Mouse (Mus musculus) Patski (cell line): ENCODE results near the gene Mtch1. TPM values are rescaled to one million over a fixed set of nuclear protein-coding genes. Genes with fewer than 3 reads are reported as not detected.

Source experiments
- ATAC-seq: fragments of 100-300 bp; one replicate; pipeline ENCODE4 v1.8.0; 2021
- CTCF ChIA-PET: fragments of 350-600 bp; sonication (Branson Sonifier 250); formaldehyde crosslinking; loops from one replicate; lab custom pipeline; 2022; ENCODE audit warnings: inconsistent platforms; lab: Charles Lee
- POLR2A ChIA-PET: fragments of 350-600 bp; sonication (Branson Sonifier 250); formaldehyde crosslinking; loops from one replicate; lab custom pipeline; 2022; ENCODE audit warnings: antibody characterized with exemption, inconsistent platforms; lab: Charles Lee
- DNase-seq: peaks from one replicate; pipeline ENCODE4 v3.0.0-alpha.2; 2011; ENCODE audit warnings: low read depth, low spot score
- H3K27me3 ChIP-seq: fragments of 371-371 bp; one replicate; pipeline ENCODE4 v1.5.1; 2021
- CTCF ChIP-seq: fragments of 100-300 bp; IDR thresholded peaks from one replicate; pipeline ENCODE4 v1.5.1; 2021
- in situ Hi-C: fragments of 300-500 bp; cut with MboI; formaldehyde crosslinking; loops from 3 replicates; pipeline ENCODE4 v1.11.1; 2018; ENCODE audit warnings: low pct_unique_long_range_greater_than_20kb, mixed read lengths
- polyA plus RNA-seq: library from polyadenylated mRNA; unstranded; gene quantifications from one replicate; pipeline ENCODE4 v1.2.3, GENCODE M21; 2021

Mtch1 gene
- polyA plus RNA-seq, 1 experiment from 2014 or later, result 349 TPM

DNA sequence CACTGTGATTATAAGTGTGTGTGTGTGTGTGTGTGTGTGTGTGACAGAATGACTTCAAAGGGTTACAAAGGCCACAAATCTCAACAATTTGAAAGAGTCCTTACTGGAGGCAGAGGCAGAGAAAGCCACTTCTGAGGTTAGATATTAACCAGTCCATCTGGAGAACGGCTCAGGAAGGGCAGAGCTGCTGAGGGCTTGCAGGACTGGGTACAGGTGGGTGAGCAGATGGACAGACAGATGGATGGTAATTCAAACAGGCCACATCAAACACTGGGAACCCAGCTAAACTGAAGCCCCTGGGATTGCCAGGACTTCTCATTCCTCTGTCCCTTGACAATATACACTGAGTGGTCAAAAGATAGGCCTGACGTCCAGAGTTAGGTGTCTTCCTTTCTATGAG lies 1.3 kb upstream of the Mtch1 start:
- no peak for TF ChIP-seq CTCF
- CTCF ChIA-PET, result interaction anchor here (2.4 kb wide), 1 partner anchor 22 kb away, joined by 9 read pairs; no protein-coding TSS in a partner anchor
- in situ Hi-C loops, result no loop called here
- POLR2A ChIA-PET, result no interaction called here
- ATAC-seq, result no peak
- no peak for DNase-seq
- H3K27me3 ChIP-seq, result no peaks in the 10 kb centered on the region

DNA sequence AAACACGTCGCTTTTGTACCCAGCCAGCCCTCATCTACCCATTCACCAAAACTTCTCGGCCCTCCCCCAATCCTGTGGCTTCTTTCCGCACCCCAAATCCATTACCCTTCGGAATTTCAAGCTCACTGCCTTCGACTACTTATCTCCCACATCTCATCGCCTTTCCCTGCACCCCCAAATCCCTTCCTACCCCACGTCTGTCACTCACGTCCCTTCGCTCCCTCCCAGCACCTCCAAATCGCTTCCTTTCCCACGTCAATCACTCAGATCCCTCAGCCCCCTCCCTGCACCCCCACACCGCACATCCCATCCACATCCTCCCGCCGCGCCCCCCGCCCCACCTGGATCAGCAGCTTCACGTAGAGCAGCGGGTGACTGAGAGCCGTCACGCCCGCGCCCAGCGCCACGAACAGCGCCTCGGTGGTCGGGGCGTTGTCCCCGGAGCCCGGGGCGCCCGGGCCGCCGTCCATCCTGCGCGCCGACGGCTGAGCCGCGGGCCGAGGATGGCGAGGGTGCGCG lies 549 bp downstream of the Mtch1 start:
- ChIA-PET POLR2A (interaction anchor here (0.5 to 2.5 kb wide), 5 partner anchors 8 to 242 kb away, joined by 3 to 11 read pairs (median 3); no protein-coding TSS in a partner anchor), CTCF (interaction anchor here (1.0 to 2.6 kb wide), 4 partner anchors 8 to 87 kb away, joined by 3 to 12 read pairs (median 6); partner anchors contain the start of gene BC004004)
- peak; percentile 29 for ATAC-seq
- TF ChIP-seq CTCF, result no peak
- no peaks in the 10 kb centered on the region for H3K27me3 ChIP-seq
- no peak for DNase-seq
- in situ Hi-C loops, result no loop called here

DNA sequence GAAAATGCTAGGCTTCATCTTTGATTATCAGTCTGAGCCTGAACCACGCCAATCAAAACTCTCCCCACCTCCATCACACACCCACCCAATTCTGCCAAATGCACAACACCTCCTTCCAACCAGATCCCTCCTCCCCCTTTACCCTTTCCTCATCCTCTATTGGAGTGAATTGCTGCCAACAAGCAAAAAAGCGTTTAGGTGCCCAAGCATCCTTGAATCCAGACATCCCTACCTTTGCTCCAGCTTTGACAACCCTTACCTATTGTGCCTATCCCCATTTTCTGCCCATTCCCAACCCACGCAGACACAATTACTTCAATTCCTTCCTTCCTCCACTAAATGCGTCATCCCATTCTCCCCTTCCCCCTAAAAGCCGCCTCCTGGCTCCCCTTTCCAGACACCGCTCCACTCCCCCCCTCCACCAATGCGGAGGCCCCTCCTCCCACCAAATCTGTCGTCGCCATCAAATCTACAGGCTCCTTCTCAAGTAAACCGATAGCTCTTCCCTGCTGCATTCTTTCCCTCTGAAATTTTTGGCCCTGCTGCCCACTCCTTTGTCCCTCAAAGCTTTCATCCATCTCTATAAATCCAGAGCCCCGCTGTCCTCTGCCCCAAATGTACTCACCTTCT lies 1.1 kb downstream of the Mtch1 start:
- H3K27me3 ChIP-seq, result no peaks in the 10 kb centered on the region
- DNase-seq (no peak), ATAC-seq (no peak)
- in situ Hi-C loops, result no loop called here
- no peak for TF ChIP-seq CTCF
- ChIA-PET CTCF (interaction anchor here (2.4 to 2.6 kb wide), 2 partner anchors 25 to 78 kb away, joined by 9 to 12 read pairs; partner anchors contain the start of gene BC004004), POLR2A (interaction anchor here (1.1 to 2.5 kb wide), 3 partner anchors 7 to 25 kb away, joined by 3 to 11 read pairs (median 3); no protein-coding TSS in a partner anchor)

DNA sequence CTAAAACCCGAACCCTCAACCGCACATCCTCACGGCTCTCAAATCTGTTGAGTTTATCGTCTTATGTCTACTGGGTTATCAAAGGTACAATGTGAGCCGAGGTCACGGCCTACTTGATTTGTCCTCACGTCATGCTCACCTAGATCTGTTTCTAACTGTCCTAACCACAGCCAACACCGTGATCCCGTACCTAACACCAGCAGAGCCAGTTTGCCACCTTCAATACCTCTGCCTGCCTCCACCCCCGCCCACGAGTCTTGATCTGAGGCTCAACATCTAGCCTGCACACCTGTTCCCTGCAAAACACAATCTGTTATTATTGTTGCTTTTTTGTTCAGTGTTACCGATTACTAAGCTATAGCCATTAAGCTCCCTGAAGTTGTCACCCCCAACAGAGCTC lies 2.5 kb downstream of the Mtch1 start:
- ChIA-PET CTCF (no interaction called here), POLR2A (no interaction called here)
- DNase-seq (no peak), ATAC-seq (no peak)
- H3K27me3 ChIP-seq, result no peaks in the 10 kb centered on the region
- in situ Hi-C loops, result no loop called here
- TF ChIP-seq CTCF, result no peak

DNA sequence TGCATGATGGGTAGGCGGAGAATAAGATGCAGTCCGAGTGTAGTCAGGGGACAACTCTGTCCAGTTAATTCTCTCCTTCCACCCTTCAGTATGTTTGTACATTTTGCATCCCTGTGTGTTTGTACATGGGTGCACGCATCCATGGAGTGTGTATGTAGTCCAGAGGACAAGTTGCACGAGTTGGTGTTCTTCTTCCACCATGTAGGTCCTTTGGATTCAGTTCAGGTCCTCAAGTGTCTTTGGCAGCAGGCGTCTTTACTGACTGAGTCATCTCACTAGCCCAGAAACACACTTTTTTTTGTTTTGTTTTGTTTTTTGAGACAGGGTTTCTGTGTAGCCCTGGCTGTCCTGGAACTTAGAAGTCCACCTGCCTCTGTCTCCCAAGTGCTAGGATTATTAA lies 4.5 kb downstream of the Mtch1 start:
- POLR2A ChIA-PET, result no interaction called here
- DNase-seq, result no peak
- H3K27me3 ChIP-seq, result no peaks in the 10 kb centered on the region
- no peak for ATAC-seq
- CTCF ChIA-PET, result interaction anchor here (1.9 to 2.6 kb wide), 2 partner anchors 28 to 75 kb away, joined by 6 to 7 read pairs; partner anchors contain the start of gene BC004004
- in situ Hi-C loops, result no loop called here
- no peak for TF ChIP-seq CTCF

DNA sequence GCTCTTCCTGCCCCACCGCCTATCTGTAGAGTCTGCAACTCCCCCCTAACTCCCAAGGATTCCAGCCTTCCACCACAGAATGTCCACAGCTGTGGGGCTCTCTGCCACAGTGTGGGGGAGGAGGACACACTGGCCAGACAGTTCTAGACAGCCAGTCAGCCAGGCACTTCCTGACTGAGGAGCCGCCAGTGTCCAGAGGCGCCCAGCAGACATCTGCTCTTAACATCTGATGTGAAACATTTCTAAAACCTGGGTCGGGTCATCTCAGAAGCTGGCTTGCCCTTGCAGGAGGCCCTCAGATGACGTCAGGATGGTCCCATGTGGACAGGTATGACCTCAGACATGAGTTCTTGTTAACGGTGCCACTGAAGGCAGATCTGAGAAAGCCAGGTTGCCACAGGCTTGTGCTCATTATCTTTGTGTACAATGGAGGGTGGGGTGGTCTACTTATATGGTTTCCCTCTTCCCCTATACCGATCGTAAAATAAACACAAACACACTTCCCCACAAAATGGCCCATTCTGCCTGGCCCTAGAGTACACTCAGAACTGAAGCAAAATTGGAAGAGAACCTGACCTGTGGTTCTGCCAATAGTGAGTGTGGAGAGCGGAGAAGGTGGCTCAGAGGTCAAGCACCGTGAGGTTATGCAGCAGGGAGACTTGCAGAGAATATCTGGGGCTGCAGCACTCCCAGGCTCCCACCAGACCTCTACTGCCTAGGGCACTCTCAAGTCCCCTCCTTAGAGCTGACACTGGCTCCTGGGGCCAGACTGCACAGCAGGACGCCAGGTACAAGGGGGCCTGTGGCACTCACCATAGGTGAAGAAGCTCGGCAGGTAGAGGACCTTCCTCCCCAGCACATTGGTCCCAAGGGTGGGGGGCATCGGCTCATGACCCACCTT lies 5.5 kb downstream of the Mtch1 start:
- ATAC-seq, result no peak
- in situ Hi-C loops, result no loop called here
- no peaks in the 10 kb centered on the region for H3K27me3 ChIP-seq
- no peak for DNase-seq
- POLR2A ChIA-PET, result no interaction called here
- CTCF ChIA-PET, result interaction anchor here (1.9 to 2.6 kb wide), 2 partner anchors 29 to 74 kb away, joined by 6 to 7 read pairs; partner anchors contain the start of gene BC004004
- TF ChIP-seq CTCF, result no peak

DNA sequence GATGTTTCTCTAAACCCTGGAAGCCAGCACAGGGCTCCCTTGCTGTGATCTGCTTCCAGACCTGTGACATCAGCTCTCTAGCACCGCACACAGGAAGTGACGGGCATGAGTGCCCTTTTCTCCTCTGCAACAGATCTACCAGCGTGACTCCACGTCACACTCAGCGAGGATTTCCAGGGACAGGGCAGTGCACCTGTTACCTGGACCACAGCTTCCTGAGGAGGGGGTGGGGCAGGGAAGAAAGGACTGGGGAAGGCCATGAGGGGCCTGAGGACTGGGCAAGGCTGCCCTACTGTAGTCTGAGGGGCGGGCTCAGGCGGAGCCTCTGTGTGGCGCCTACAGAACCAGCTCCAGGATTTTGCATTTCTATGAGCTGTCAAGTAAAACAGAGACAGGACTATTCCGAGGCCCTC lies 6.1 kb downstream of the Mtch1 start:
- ATAC-seq (peak; percentile 24), DNase-seq (no peak)
- POLR2A ChIA-PET, result no interaction called here
- no peak for TF ChIP-seq CTCF
- CTCF ChIA-PET, result interaction anchor here (1.9 to 2.6 kb wide), 2 partner anchors 29 to 74 kb away, joined by 6 to 7 read pairs; partner anchors contain the start of gene BC004004
- no peaks in the 10 kb centered on the region for H3K27me3 ChIP-seq
- in situ Hi-C loops, result no loop called here

DNA sequence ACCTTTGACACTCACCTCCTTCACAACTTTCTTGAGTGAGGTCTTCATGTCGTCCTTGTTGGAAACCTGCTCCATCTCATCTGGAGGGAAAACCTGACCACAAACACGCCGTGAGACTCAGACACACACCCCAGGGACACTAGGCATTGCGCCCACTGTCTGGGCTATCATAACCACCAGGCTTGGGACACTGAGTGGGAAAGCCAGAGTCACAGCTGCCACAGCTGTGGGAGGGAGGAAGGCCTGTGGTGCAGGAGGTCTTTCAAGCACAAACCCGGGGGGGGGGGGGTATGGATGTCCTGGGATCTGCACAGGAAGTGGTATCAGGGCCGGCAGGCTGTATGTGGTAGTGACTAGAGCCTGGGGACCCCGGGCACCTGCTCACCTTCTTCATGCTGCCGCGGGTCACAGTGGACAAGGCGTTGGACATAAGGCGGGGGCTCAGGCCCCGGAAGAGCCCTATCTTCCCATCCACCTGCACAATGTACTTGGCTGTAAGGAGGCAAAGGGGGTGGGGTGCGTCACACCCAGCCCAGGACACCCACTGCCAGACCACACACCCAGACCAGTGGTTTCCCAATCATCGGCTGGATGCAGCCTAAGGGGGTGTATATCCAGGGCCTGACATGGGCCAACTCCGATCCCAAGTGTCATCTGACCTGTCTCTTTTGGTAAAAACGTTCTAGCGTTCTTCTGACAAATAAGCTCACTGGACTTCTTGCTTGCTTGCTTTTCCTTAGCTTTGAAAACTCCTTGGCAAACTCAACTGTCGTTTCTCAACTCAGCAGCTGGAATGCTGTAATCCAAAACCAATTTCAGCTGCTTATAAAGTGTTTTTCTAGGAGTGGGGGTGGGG lies 7.1 kb downstream of the Mtch1 start:
- no peak for DNase-seq
- no peak for ATAC-seq
- TF ChIP-seq CTCF, result no peak
- CTCF ChIA-PET, result interaction anchor here (2.6 to 4.5 kb wide), 2 partner anchors 31 to 73 kb away, joined by 7 to 14 read pairs; partner anchors contain the start of gene BC004004
- POLR2A ChIA-PET, result no interaction called here
- H3K27me3 ChIP-seq, result no peaks in the 10 kb centered on the region
- in situ Hi-C loops, result no loop called here

DNA sequence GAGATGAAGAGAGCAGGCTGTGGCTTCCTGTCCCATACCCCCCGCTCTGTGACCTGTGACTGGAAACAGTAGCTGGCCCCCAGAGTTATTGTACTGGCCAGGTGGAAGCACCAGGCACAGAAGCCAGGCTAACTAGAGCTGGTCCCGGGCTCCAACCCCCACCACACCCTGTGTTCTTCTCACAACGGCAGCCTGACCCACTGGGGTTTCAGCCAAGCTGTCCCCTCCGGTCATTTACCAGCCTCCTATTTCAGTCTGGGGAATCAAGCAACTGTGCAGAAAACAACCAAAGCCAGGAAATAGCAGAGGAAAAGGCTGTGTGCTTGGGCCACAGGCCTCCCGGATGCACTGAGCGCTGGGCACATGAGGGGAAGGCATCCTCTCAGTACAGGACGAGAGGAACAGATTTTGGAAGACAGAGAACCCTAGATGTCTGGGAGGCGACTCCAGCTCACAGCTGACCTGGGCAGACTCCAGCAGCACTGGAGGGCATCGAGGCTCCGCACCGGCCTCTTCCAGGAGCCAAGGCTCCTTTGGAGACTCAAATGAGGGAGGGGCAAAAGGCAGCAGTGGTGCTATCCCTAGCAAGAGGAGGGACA lies 8.5 kb downstream of the Mtch1 start:
- CTCF ChIA-PET, result interaction anchor here (1.1 to 4.5 kb wide), 4 partner anchors 9 to 36 kb away, joined by 3 to 14 read pairs (median 4); partner anchors contain the start of gene Mtch1
- TF ChIP-seq CTCF, result no peak
- in situ Hi-C loops, result no loop called here
- H3K27me3 ChIP-seq, result no peaks in the 10 kb centered on the region
- POLR2A ChIA-PET, result interaction anchor here (0.7 kb wide), 1 partner anchor 8 kb away, joined by 3 read pairs; the partner anchor contains the start of gene Mtch1
- DNase-seq, result no peak
- ATAC-seq, result no peak
